Mouse (Mus musculus) layer of hippocampus, postnatal 36 days (tissue): ENCODE results near the gene Sun2. TPM values are rescaled to one million over a fixed set of nuclear protein-coding genes. Genes with fewer than 3 reads are reported as not detected.

Experiments used
- DNase-seq, 2 experiments: peaks; one replicate each; pipeline ENCODE4 v3.0.0; 2022
- total RNA-seq, 2 experiments: library from RNA; stranded (reverse); gene quantifications; 2 replicates each; pipeline ENCODE4 v1.2.3; 2021

Sun2 gene
- 10 to 100 TPM; 25.3 to 31.9 TPM for total RNA-seq

DNA sequence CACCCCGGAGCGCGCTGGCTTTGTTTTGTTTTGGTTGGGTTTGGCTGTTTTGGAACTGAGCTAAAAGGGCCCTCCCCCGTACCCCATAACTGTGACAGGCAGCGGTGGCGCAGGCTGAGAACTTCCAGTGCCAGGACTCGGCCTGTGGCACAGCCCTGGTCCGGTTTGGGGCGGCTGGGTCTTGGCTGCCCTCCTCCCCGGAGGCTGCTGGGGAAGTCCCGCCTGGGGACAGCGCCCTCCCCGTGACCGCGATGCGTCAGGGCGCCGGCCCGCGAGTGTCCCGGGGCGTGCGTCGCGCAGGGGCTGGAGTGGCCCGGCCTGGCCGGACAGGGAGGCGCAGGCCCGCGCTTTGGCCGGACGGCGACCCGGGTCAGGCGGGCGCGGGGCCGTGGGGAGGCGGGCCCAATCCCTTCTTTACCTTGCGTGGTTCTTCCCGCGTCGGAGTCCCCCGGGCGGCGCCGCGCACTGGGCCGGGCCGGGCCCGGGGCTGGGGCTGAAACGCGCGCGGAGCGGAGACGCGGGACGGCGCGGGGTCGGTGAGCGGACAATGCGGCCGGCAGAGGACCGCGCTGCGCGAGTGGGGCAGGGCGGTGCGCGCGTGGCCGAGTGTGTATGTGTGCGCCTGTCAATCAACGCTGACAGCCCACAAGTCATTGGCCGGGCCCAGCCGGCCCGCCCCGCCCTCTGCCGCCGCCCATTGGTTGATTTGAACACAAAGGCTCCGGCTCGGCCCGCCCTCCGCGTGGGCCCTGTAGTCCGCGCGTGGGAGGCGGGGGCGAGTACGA, at the start of gene Sun2:
Sun2 (minus strand) TSS at position 616 of the 785 bp plus-strand sequence.
- DNase-seq: peak; percentile 90 to 91

DNA sequence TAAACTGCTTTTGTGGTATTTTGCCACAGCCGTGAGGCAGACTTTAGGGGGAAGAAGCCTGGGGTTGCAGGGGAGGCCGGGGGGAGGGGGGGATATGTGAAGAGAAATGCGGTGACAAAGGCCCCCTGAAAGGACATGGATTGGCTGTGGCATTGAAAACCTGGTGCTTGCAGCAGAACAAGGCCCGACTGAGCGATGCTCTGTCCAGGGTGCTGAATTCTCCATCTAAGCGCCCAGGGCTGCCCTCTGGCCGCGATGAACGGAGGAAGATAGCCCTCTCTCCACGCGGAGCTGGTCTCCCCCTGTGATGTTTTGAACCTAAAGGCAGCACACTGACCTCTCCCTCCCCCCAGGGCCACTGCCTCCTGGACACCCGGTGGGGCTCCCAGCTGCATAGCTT, 49.2 kb upstream of the Sun2 start:
- no peak for DNase-seq

GRCm38 (mm10) chr15:79790905-79791304, 48.6 kb upstream of the Sun2 start:
- no peak for DNase-seq

GRCm38 (mm10) chr15:79790111-79790510, 47.8 kb upstream of the Sun2 start:
- DNase-seq: no peak

DNA sequence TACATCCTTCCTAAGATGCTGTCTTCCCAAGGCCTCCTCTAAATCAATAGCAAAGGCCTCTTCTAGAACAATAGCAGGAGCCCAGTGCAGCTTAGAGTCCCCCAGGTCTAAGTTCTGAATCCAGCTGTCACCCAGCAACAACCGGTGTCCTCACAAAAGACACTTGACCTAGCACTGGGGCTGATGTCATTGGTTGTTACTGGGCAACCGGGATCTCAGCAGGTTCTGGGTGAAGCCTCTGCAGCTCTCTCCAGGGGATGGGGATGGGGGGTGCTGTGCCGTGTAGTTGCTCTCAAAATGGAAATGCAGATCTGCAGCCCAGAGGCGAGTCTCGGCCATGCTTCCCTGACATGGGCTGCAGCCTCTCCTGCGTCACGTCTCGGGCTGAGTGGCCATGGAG, 45.5 kb upstream of the Sun2 start:
- no peak for DNase-seq

GRCm38 (mm10) chr15:79785056-79785455, 42.7 kb upstream of the Sun2 start:
- no peak for DNase-seq

GRCm38 (mm10) chr15:79777749-79778148, 35.4 kb upstream of the Sun2 start, which contains the start of gene Dnal4:
Gene Dnal4 (minus strand): TSS chr15:79777849.
- DNase-seq: no peak

DNA sequence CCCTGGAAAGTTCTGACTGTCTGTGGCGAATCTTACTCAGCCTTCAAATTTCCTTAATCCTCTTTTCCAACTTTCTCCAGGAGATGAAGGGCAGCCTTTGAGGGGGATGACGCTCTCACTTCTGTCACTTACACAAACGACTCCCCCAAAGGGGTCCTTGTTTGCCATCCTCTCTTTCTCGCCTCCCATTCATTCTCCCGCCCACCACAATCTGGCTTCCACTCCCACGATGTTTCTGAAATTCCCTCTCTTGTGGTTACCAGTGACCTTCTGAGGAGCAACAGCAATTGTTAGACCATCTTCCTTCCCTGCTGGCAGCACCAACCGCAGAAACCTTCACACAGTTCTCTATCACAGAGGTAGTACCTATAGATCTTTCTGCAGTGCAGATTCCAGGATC, 33.3 kb upstream of the Sun2 start:
- DNase-seq: no peak

DNA sequence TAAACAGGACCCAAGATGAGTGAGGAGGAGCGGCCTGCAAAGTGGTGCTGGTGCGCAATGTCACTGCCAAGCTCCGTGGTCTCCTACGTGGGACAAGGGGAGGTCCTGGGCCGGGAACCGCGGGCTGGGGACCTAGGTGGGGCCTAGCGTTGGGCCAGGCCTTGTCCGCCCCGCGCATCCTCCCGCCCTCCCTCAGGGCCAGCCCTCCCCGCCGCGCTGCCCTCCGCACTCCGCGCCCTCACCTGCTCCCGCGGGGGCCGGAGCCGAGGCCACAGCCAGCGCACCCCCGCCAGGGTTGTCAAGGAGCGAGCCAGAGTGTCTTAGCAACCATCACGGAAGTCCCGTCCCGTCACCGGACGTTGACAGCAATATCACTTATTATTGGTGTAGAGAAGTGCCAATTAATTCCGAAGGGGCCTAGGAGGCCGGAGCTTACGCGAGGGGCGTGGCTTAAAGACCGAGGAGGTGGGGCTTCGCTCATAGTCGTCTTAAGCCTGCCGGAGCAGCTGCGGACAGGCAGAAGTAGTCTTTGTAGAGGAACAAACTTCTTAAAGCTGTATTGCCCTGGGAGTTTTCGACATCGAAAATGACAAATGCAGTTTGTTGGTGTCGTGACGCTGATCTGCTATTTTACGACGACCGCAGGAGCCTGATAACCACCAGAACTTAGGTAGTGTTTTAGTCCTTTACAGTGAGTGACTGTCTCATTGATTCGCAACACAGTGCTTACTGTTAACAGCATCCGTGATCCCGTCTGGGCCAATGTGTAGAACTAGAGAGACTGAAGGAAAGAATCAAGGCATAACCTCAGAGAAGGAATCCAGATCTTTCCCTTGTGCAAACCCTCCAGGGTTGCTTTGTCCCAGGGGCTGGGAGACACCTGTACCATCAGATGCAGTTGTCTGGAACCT, 32.0 kb upstream of the Sun2 start:
- DNase-seq: peak; percentile 94

DNA sequence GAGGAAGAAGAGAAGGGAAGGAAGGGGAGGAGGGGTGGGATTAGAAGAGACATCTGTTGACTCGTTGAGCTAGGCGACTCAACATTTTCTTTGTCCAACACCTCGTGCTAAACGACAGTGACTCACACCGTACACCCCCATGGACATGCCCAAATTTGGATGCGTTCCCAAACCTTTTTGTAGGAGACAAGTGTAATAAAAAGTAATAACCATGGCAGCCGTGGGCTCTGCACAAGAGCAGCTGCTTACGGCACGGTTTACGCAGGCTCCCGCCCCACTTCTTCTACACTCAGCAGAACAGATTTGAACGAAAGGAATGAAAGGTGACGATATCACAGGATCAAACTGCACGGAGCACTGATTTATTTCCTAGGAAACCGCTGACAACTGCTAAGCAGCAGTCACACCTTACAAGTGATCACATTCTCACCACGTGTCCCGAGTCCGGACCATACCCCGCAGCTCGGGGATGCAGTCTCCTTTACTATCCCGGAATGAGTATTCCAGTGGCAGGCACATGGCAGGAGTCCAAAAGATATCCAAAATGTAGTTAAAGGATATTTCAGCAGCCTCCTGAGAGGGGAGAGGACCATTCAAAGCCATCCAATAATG, 28.4 kb upstream of the Sun2 start:
- DNase-seq: no peak

DNA sequence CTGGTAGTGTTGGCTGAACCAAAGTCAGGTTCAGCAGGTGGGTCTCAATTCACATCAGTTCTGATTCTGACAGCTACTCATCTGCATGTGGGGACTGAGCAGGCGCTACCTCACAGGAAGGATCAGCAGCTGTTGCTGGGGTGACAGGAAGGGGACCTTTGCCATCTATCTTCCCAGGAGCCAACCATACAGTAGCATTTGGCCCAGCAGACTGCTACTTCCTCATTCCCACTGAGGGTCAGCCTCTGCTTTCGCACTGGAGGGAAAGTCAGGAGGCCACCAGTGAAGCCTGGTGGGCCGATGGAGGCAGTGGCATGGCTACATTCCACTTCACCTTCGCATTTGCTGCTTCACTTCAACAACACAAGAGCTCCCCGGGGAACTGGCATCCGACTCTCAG, 26.0 kb upstream of the Sun2 start:
- DNase-seq: no peak

GRCm38 (mm10) chr15:79767327-79767961, 25.1 kb upstream of the Sun2 start:
- DNase-seq: no peak

DNA sequence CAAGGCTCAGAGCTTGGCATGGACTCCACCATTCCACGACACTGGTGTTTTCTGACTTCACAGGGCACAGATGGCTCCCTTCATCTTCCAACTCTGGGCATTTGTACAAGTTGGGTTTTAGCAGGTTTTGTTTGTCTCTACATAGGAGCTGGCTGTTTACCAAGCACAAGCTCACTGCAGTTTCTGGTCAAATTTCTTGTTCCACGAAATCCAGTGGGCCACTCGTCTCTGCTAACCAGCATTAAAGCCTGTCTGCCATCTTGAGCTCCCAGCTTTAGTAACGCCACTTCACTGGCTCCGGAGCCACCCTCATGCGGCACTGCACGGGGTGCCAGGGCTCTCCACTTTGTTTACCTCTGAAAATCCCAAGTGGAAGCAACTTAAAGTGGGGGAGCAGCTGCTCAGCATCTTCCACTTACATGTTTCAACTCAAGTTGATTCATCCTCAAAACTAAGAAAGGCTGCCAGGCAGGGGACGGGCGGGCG, 24.3 kb upstream of the Sun2 start:
- DNase-seq: peak in 1 of 2 experiments; percentile 60

- DNase-seq: no peak
Observed at GRCm38 (mm10) chr15:79766168-79766567, 23.8 kb upstream of the Sun2 start.

DNA sequence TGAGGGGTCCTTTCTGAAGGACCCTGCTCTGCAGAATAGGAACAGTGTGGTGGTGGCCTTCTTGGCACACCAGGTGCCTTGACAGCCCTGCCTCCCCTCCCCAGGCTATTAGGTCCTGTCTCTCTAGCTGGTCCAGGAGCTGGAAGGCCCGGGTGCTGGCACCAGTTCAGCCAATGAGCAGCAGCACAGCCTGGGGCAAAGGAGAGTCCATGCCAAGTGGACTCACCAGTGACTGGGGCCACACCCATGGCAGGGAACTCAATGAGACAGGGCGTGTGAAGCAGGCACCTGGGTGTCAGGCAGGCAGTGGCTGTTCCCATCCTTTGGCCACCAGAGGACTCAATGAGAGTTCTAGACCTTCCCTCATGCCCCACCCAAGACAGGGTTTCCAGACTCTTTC, 23.0 kb upstream of the Sun2 start:
- DNase-seq: no peak

DNA sequence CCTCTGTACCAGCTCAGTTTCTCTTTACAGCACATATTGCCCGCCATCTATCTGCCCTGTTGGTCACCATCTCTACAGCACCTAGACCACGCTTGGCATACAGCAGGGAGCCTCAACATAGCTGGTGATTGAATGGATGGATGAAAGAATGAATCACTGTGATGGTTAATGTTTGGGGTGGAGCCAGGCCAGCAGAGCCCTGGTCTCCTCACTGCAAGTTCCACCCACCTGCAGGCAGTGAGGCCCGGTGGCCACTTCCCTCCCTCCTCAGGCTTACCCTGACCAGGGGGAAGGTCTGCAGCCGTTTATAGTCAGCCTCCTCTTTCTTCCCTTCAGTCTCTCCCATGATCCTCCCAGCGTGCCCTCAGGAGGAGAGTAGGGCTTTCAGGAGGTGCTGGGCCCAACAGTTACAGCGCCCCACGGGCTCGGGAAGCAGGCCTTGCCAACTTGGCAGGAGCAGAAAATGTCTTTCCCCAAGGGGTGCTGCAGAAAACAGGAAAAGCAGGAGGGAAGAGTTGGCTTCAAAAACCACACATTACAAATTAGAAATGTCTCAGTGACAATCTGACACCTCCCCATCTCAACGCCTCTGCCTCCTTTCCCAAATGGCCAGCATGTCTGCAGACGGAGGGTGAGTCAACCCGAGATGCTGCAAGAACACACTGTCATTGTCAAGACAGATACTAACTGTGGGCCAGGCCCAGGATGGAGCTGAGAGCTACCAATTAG, 22.4 kb upstream of the Sun2 start:
- DNase-seq: peak; percentile 63 to 69

DNA sequence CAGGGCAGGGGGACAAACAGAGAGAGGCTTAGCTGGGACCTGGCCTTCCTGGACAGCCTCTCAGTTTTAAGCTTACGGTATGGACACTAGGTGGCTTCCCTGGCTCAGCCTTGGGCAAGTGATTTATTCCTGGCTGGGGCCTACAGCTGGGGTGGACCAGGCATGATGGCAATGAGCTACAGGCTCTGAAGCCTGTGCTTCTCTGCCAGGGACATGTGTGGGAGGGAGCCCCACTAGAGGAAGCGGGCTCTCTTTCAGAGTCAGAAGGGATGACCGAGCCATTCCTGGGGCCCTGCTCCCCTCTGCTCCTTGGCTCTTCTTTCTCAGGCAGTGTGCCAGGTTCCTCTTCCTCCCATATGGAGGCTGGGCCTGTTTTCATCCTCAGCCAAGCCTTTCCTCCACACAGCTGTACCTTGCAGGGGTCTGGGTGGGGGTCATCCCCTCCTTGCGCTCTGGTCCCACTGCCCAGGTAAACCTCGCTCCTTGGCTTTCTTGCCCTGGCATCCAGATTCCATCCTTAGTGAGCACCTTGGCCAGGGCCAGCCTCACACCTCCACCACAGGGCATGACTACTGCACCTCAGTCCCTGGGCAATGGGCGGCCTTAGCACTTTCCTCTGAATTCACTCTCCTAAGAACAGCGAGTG, 21.4 kb upstream of the Sun2 start:
- no peak for DNase-seq

GRCm38 (mm10) chr15:79763001-79763400, 20.7 kb upstream of the Sun2 start:
- no peak for DNase-seq

GRCm38 (mm10) chr15:79760956-79761355, 18.6 kb upstream of the Sun2 start:
- no peak for DNase-seq

- DNase-seq: no peak
Observed at GRCm38 (mm10) chr15:79757118-79757517, 14.8 kb upstream of the Sun2 start.

- DNase-seq: no peak
Observed at GRCm38 (mm10) chr15:79755977-79756625, 13.8 kb upstream of the Sun2 start.
